Mouse (Mus musculus) forebrain, embryonic 12.5 days (tissue): ENCODE data around the gene Slc25a13. TPM values are rescaled to one million over a fixed set of nuclear protein-coding genes. Genes with fewer than 3 reads are reported as not detected.

Experiments used
- ATAC-seq: fragments of 200-750 bp; cut with Nextera tagmentation; 2 replicates; pipeline ENCODE4 v1.8.0; 2017; ENCODE audit warnings: moderate TSS enrichment; ENCODE audit not compliant: low FRiP score
- H3K27ac ChIP-seq: fragments of 300-500 bp; sonication (generic); 2 replicates; pipeline ENCODE4 v1.5.1; 2016; ENCODE audit warnings: mild to moderate bottlenecking
- H3K27me3 ChIP-seq: fragments of 300-500 bp; sonication (generic); 2 replicates; pipeline ENCODE4 v1.6.1; 2016; ENCODE audit warnings: mild to moderate bottlenecking
- H3K36me3 ChIP-seq: fragments of 300-500 bp; sonication (generic); replicated peaks from 2 replicates; pipeline ENCODE4 v1.6.1; 2016; ENCODE audit warnings: mild to moderate bottlenecking
- H3K4me1 ChIP-seq: fragments of 300-500 bp; sonication (generic); 2 replicates; pipeline ENCODE4 v1.6.1; 2016
- H3K4me2 ChIP-seq: fragments of 300-500 bp; sonication (generic); 2 replicates; pipeline ENCODE4 v1.6.1; 2016; ENCODE audit warnings: mild to moderate bottlenecking, moderate library complexity
- H3K4me3 ChIP-seq: fragments of 300-500 bp; sonication (generic); replicated peaks from 2 replicates; pipeline ENCODE4 v1.5.1; 2016; ENCODE audit warnings: mild to moderate bottlenecking
- H3K9ac ChIP-seq: fragments of 300-500 bp; sonication (generic); 2 replicates; pipeline ENCODE4 v1.6.1; 2016; ENCODE audit warnings: mild to moderate bottlenecking
- H3K9me3 ChIP-seq: fragments of 300-500 bp; sonication (generic); 2 replicates; pipeline ENCODE4 v1.6.1; 2016
- WGBS: fragments of 180-500 bp; shearing (Covaris S2); methylation state at CpG from one replicate; pipeline ENCODE4 v1.1.7; 2016; 5-methylcytosine and 5-hydroxymethylcytosine counted together
- polyA plus RNA-seq: library from polyadenylated mRNA; unstranded; fragments of >200 nt; fragmentation: Nextera tagmentation; extraction: Ambion mirVana; gene quantifications from 2 replicates; pipeline ENCODE4 v1.2.1, GENCODE M21; 2016

The Slc25a13 gene
- polyA plus RNA-seq, 1 experiment from 2014 or later: 23.6 TPM

- Histone ChIP-seq H3K9me3 (no peaks in the 10 kb centered on the region), H3K9ac (no peak overlapping the region), H3K4me3 (no peak overlapping the region), H3K4me1 (no peaks in the 10 kb centered on the region), H3K4me2 (no peak overlapping the region), H3K27ac (no peak overlapping the region), H3K36me3 (0 out of 2 replicates have a peak, but pooled peaks cover 3% of the 10 kb centered on the region), H3K27me3 (no peaks in the 10 kb centered on the region)
- 24% methylated on average over 10 of the region's 10 CpGs for WGBS
- ATAC-seq: no peak
Observed at GRCm38 (mm10) chr6:6092497-6092896, 124.5 kb downstream of the Slc25a13 start.

- Histone ChIP-seq H3K4me1 (no peaks in the 10 kb centered on the region), H3K4me2 (no peak overlapping the region), H3K27ac (no peak overlapping the region), H3K9me3 (no peaks in the 10 kb centered on the region), H3K36me3 (0 out of 2 replicates have a peak, but pooled peaks cover 3% of the 10 kb centered on the region), H3K27me3 (no peaks in the 10 kb centered on the region), H3K9ac (no peak overlapping the region), H3K4me3 (no peak overlapping the region)
- no peak for ATAC-seq
- WGBS: 82% methylated on average over 3 of the region's 3 CpGs
Observed at GRCm38 (mm10) chr6:6091016-6091415, 126.0 kb downstream of the Slc25a13 start.

DNA sequence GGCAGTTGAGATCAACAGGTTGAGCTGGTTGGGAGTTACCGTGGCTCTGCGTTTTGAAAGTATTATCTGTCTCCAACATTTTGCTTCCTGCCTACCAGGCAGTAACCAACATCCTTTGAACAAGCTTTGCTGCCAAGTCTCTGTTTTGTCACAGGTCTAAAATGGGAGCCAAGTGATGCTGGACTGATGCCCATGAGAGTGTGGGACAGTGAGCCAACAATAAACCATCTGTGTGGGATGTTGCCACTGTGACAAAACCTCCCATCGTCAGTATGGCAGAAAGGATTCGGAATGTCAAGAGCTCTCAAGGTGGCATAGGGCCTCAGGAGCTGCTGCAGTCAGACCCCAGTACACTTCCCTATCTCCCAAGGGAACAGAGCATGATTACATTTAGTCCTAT, 128.8 kb downstream of the Slc25a13 start:
- Histone ChIP-seq H3K9ac (no peak overlapping the region), H3K27ac (no peak overlapping the region), H3K36me3 (no peaks in the 10 kb centered on the region; the same call in 1 of the 2 replicates), H3K4me1 (no peaks in the 10 kb centered on the region), H3K9me3 (no peaks in the 10 kb centered on the region), H3K4me2 (no peak overlapping the region), H3K27me3 (no peaks in the 10 kb centered on the region), H3K4me3 (no peak overlapping the region)
- whole genome bisulfite sequencing: 88% methylated on average over 4 of the region's 4 CpGs
- ATAC-seq: no peak

GRCm38 (mm10) chr6:6080484-6080883, 136.5 kb downstream of the Slc25a13 start:
- 83% methylated on average over 1 of the region's 1 CpGs for WGBS
- Histone ChIP-seq H3K9me3 (no peaks in the 10 kb centered on the region), H3K9ac (no peak overlapping the region), H3K4me1 (no peaks in the 10 kb centered on the region), H3K27ac (no peak overlapping the region), H3K36me3 (no peaks in the 10 kb centered on the region; the same call in 1 of the 2 replicates), H3K4me2 (no peak overlapping the region), H3K4me3 (no peak overlapping the region), H3K27me3 (no peaks in the 10 kb centered on the region)
- ATAC-seq: no peak

DNA sequence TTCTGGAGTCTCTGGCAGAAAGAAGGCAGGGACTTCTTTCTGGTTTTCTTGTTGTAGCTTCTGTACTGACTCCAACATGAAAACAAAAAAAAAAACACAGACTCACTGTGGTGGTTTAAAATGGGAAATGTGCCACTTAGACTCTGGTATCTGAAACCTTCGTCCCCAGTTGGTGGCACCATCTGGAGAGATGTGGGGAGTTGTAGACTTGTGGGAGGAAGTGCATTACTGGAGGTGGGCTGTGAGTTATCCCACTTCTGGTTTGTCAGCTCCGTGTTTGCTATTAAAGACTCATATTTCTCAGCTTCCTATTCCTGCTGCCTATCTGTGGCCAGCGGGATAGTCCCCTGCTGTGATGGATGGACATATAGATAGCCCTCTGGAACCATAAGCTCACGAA, 139.7 kb downstream of the Slc25a13 start:
- Histone ChIP-seq H3K4me3 (no peak overlapping the region), H3K9me3 (no peaks in the 10 kb centered on the region), H3K9ac (no peak overlapping the region), H3K36me3 (no peaks in the 10 kb centered on the region), H3K4me2 (no peak overlapping the region), H3K27ac (no peak overlapping the region), H3K4me1 (no peaks in the 10 kb centered on the region), H3K27me3 (no peaks in the 10 kb centered on the region)
- WGBS: 87% methylated on average over 4 of the region's 4 CpGs
- ATAC-seq: no peak

DNA sequence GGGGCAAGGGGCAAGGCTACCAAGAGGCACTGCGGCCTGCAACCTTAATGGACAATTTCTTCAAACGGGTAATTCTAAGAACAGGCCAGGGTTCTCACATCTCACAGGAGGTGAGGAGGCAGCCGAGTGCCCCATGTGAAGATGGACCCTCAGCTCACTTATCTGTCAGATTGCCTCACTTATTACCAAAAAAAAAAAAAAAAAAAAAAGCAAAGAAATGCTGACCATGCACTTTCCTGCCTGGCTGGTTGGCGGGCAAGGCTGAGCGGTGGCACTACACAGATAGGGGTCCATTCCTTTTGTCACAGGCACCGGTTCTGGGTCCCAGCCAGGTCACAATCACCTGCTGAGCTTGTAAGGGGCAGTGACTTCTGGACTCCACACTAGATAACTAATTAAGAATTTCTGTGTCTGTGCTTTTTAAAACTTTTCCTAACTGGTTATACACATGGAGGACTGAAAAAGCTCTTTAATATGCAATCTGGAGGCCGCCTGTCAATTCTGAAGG, 141.0 kb downstream of the Slc25a13 start:
- no peak overlapping the region for H3K9ac ChIP-seq
- no peak overlapping the region for H3K4me3 ChIP-seq
- peaks cover 1% of the 10 kb centered on the region; the same call in 1 of the 2 replicates for H3K4me1 ChIP-seq
- H3K36me3 ChIP-seq: no peaks in the 10 kb centered on the region
- H3K9me3 ChIP-seq: no peaks in the 10 kb centered on the region
- no peak overlapping the region for H3K27ac ChIP-seq
- ATAC-seq: no peak
- no peak overlapping the region for H3K4me2 ChIP-seq
- 86% methylated on average over 7 of the region's 7 CpGs for WGBS
- no peaks in the 10 kb centered on the region for H3K27me3 ChIP-seq

DNA sequence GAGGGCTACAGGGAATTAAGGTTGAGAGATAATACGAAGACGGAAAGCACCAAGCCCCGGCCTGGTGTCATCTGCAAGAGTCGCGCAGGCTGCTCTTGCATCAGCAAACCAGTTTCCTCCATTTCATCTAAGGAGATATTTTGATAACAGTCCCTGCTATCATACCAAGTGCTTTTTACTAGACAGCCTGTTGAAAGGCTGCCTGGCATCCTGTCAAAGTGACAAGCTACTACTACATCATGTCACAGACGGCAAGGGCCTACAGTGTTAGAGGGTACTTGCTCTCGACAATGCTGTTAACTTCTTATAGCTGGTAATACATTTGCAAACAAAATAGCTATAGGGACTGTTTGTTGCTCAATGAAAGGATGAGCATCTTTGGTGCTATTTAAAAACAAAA, 145.9 kb downstream of the Slc25a13 start:
- Histone ChIP-seq H3K4me3 (no peak overlapping the region), H3K4me2 (no peak overlapping the region), H3K9ac (no peak overlapping the region), H3K27me3 (no peaks in the 10 kb centered on the region), H3K27ac (no peak overlapping the region), H3K9me3 (no peaks in the 10 kb centered on the region), H3K4me1 (peaks cover 19% of the 10 kb centered on the region), H3K36me3 (no peaks in the 10 kb centered on the region)
- WGBS: 78% methylated on average over 7 of the region's 7 CpGs
- no peak for ATAC-seq

- Histone ChIP-seq H3K4me2 (no peak overlapping the region), H3K9me3 (no peaks in the 10 kb centered on the region), H3K36me3 (no peaks in the 10 kb centered on the region), H3K9ac (no peak overlapping the region), H3K27ac (no peak overlapping the region), H3K4me1 (peaks cover 19% of the 10 kb centered on the region), H3K4me3 (no peak overlapping the region), H3K27me3 (no peaks in the 10 kb centered on the region)
- ATAC-seq: no peak
- 16% methylated on average over 3 of the region's 3 CpGs for WGBS
Observed at GRCm38 (mm10) chr6:6070015-6070414, 147.0 kb downstream of the Slc25a13 start.

GRCm38 (mm10) chr6:6067201-6067600, 149.8 kb downstream of the Slc25a13 start:
- no peak overlapping the region for H3K4me3 ChIP-seq
- H3K27ac ChIP-seq: no peak overlapping the region
- ATAC-seq: no peak
- H3K4me1 ChIP-seq: peaks cover 19% of the 10 kb centered on the region
- H3K27me3 ChIP-seq: no peaks in the 10 kb centered on the region
- H3K9me3 ChIP-seq: no peaks in the 10 kb centered on the region
- no peaks in the 10 kb centered on the region for H3K36me3 ChIP-seq
- no peak overlapping the region for H3K9ac ChIP-seq
- WGBS: 92% methylated on average over 6 of the region's 6 CpGs
- no peak overlapping the region for H3K4me2 ChIP-seq

GRCm38 (mm10) chr6:6058548-6058947, 158.4 kb downstream of the Slc25a13 start:
- H3K27ac ChIP-seq: no peak overlapping the region
- H3K4me1 ChIP-seq: peaks cover 19% of the 10 kb centered on the region
- 10% methylated on average over 3 of the region's 3 CpGs for WGBS
- H3K4me3 ChIP-seq: no peak overlapping the region
- H3K36me3 ChIP-seq: no peaks in the 10 kb centered on the region
- no peak; the same call in 1 of the 2 replicates for ATAC-seq
- no peak overlapping the region for H3K4me2 ChIP-seq
- no peaks in the 10 kb centered on the region for H3K27me3 ChIP-seq
- H3K9me3 ChIP-seq: no peaks in the 10 kb centered on the region
- H3K9ac ChIP-seq: no peak overlapping the region

- Histone ChIP-seq H3K27me3 (no peaks in the 10 kb centered on the region), H3K9me3 (no peaks in the 10 kb centered on the region), H3K27ac (no peak overlapping the region), H3K4me1 (peaks cover 13% of the 10 kb centered on the region), H3K36me3 (no peaks in the 10 kb centered on the region), H3K9ac (no peak overlapping the region), H3K4me2 (no peak overlapping the region), H3K4me3 (no peak overlapping the region)
- 15% methylated on average over 3 of the region's 3 CpGs for WGBS
- no peak for ATAC-seq
Observed at GRCm38 (mm10) chr6:6053946-6054345, 163.0 kb downstream of the Slc25a13 start.

GRCm38 (mm10) chr6:6052696-6053095, 164.3 kb downstream of the Slc25a13 start:
- no peak for ATAC-seq
- Histone ChIP-seq H3K27ac (no peak overlapping the region), H3K4me2 (no peak overlapping the region), H3K9ac (no peak overlapping the region), H3K27me3 (no peaks in the 10 kb centered on the region), H3K4me1 (peaks cover 5% of the 10 kb centered on the region), H3K9me3 (no peaks in the 10 kb centered on the region), H3K4me3 (no peak overlapping the region), H3K36me3 (no peaks in the 10 kb centered on the region)
- WGBS: 79% methylated on average over 11 of the region's 11 CpGs

DNA sequence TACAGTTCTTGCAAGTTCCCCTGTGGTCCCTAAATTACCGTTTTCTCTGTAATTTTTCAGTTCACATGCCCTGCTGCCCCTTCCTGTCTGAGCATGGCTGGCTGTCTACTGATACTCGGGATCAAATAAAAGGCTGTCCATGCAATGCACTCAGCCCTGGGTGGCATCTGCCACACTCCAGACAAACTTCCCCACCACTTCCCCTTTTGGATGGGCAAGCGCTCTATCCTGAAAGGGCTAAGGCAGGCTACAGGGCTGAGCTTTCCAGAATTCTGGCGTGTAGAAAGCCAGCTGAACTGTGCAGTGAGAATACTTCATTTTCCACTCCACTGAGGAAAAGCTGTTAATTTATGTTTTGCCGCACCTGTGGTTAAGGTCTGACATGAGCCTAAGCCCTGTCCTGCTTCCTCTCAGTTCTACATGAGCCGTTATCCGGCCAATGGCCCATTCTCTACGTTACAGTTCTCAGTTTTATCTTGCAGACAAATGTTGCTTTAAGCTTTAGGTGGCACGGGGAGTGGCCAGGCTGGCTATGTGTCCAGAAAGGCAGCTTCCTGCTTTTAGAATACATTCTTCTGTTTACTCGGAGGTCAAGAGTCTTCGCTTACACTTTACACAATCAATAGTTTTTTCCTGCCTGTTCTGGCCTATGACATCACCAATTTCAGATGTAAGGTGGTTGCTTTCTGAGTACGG, 170.1 kb downstream of the Slc25a13 start:
- no peak overlapping the region for H3K9ac ChIP-seq
- WGBS: 84% methylated on average over 12 of the region's 12 CpGs
- no peaks in the 10 kb centered on the region for H3K4me1 ChIP-seq
- H3K36me3 ChIP-seq: no peaks in the 10 kb centered on the region
- no peak overlapping the region for H3K27ac ChIP-seq
- no peak overlapping the region for H3K4me3 ChIP-seq
- H3K4me2 ChIP-seq: no peak overlapping the region
- no peaks in the 10 kb centered on the region for H3K27me3 ChIP-seq
- H3K9me3 ChIP-seq: no peaks in the 10 kb centered on the region
- ATAC-seq: no peak
